Mouse (Mus musculus) midbrain, embryonic 10.5 days (tissue): ENCODE measurements around the gene 3110082I17Rik. TPM values are rescaled to one million over a fixed set of nuclear protein-coding genes. Genes with fewer than 3 reads are reported as not detected.

Experiments
- DNase-seq: peaks from one replicate; pipeline ENCODE4 v3.0.0-alpha.2; 2017; ENCODE audit warnings: low spot score
- H3K27ac ChIP-seq: fragments of 300-500 bp; sonication (generic); replicated peaks from 2 replicates; pipeline ENCODE4 v1.5.1; 2016; ENCODE audit warnings: mild to moderate bottlenecking
- H3K27me3 ChIP-seq: fragments of 300-500 bp; sonication (generic); 2 replicates; pipeline ENCODE4 v1.6.1; 2016; ENCODE audit warnings: low read depth, mild to moderate bottlenecking; ENCODE audit not compliant: poor library complexity, severe bottlenecking
- H3K36me3 ChIP-seq: fragments of 300-500 bp; sonication (generic); 2 replicates; pipeline ENCODE4 v1.6.1; 2016; ENCODE audit warnings: mild to moderate bottlenecking, moderate library complexity
- H3K4me1 ChIP-seq: fragments of 300-500 bp; sonication (generic); 2 replicates; pipeline ENCODE4 v1.6.1; 2016
- H3K4me3 ChIP-seq: fragments of 300-500 bp; sonication (generic); 2 replicates; pipeline ENCODE4 v1.5.1; 2016; ENCODE audit warnings: mild to moderate bottlenecking, moderate library complexity
- H3K9me3 ChIP-seq: fragments of 300-500 bp; sonication (generic); replicated peaks from 2 replicates; pipeline ENCODE4 v1.6.1; 2016; ENCODE audit warnings: mild to moderate bottlenecking
- WGBS: fragments of 180-500 bp; shearing (Covaris S2); methylation state at CpG from one replicate; pipeline ENCODE4 v1.1.7; 2016; 5-methylcytosine and 5-hydroxymethylcytosine counted together
- polyA plus RNA-seq: library from polyadenylated mRNA; unstranded; fragments of >200 nt; fragmentation: Nextera tagmentation; extraction: Ambion mirVana; gene quantifications from 2 replicates; pipeline ENCODE4 v1.2.1, GENCODE M21; 2016

The 3110082I17Rik gene
- polyA plus RNA-seq, 1 experiment from 2014 or later: 64.7 TPM

DNA sequence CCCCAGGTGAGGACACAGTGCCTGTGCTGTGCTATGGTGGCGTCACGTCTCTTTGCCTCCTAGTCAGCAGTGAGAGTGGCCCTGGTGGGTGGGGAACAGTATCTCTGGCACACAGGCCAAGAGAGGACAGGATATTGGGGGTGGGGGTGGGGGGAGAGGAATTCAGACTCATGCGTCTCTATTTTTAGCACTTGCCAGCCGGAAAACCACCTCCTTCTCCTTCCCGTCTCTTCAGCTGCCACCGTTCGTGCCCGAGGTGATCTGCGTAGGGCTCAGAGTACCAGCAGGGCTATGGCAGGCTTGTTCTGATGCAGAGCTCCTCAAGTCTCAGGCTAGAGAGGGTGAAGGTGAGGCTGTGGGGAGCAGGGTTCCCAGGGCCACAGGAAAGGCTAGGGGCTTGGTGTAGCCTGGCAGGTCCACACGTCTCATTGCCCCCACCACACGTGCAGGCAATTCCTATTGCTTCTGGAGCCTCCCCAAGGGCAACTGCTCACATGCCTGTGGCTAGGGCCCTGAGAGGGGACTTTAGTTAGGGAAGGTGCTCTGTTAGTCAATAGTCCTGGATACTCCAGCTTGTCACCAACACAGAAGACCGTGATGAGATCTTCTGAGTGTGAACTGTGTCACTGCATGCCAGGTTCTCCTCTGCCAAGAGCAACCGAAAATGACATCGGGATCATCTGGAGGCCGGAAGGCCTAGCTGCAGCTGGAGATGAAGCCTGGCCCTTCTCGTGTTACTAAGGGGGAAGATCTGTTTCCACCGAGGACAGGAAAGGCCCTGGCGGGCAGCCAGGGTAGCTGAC lies 82.7 kb downstream of the 3110082I17Rik start, which contains the start of gene Gpr146:
Gene Gpr146 (plus strand): TSS at position 230 of the 803 bp plus-strand sequence.
- 84% methylated on average over 18 of the region's 18 CpGs for WGBS
- H3K27me3 ChIP-seq: 0 out of 2 replicates have a peak, but pooled peaks cover 5% of the 10 kb centered on the region
- H3K27ac ChIP-seq: peak within 1 kb of the TSS; percentile 85; the same call in 1 of the 2 replicates
- H3K36me3 ChIP-seq: no peaks in the 10 kb centered on the region
- no peaks in the 10 kb centered on the region for H3K9me3 ChIP-seq
- no peak for DNase-seq
- no peak within 1 kb of the TSS for H3K4me3 ChIP-seq
- H3K4me1 ChIP-seq: peaks cover 54% of the 10 kb centered on the region

DNA sequence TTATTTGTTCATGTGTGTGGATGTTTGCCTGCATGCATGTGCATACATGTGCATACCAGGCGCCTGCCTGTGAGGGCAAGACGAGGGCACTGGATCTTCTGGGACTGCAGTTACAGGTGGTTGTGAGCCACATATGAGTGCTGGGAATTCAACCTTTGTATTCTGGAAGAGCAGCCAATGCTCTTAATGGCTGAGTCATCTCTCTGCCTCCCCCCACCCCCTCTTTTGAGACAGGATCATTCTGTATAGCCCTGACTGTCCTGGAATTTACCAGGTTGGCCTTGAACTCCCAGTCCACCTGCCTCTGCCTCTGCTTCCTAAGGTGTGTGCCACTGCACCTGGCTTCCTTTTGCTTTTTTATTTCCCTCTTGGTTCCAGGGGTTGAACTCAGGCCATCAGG lies 85.5 kb downstream of the 3110082I17Rik start:
- peaks cover 59% of the 10 kb centered on the region for H3K4me1 ChIP-seq
- no peaks in the 10 kb centered on the region for H3K27me3 ChIP-seq
- WGBS: 89% methylated on average over 2 of the region's 2 CpGs
- no peak for DNase-seq
- no peak overlapping the region for H3K4me3 ChIP-seq
- H3K9me3 ChIP-seq: no peaks in the 10 kb centered on the region
- H3K27ac ChIP-seq: no peak overlapping the region
- H3K36me3 ChIP-seq: no peaks in the 10 kb centered on the region

GRCm38 (mm10) chr5:139373889-139374444 lies 86.4 kb downstream of the 3110082I17Rik start:
- WGBS: 89% methylated on average over 6 of the region's 6 CpGs
- Histone ChIP-seq H3K27ac (no peak overlapping the region), H3K4me3 (no peak overlapping the region)

GRCm38 (mm10) chr5:139373126-139373525 lies 87.2 kb downstream of the 3110082I17Rik start:
- H3K36me3 ChIP-seq: no peaks in the 10 kb centered on the region
- no peak for DNase-seq
- H3K9me3 ChIP-seq: no peaks in the 10 kb centered on the region
- WGBS: 87% methylated on average over 3 of the region's 3 CpGs
- no peaks in the 10 kb centered on the region for H3K27me3 ChIP-seq
- H3K4me3 ChIP-seq: no peak overlapping the region
- H3K27ac ChIP-seq: no peak overlapping the region
- peaks cover 49% of the 10 kb centered on the region for H3K4me1 ChIP-seq

More at GRCm38 (mm10) chr5:139373889-139374444, 86.4 kb downstream of the 3110082I17Rik start:
- Histone ChIP-seq H3K36me3 (no peaks in the 10 kb centered on the region), H3K4me1 (peaks cover 55% of the 10 kb centered on the region), H3K9me3 (no peaks in the 10 kb centered on the region), H3K27me3 (no peaks in the 10 kb centered on the region)
- no peak for DNase-seq

- Histone ChIP-seq H3K4me3 (peak overlapping the region; percentile 76), H3K27ac (peak overlapping the region; percentile 95), H3K27me3 (no peaks in the 10 kb centered on the region), H3K36me3 (no peaks in the 10 kb centered on the region), H3K9me3 (no peaks in the 10 kb centered on the region), H3K4me1 (peaks cover 43% of the 10 kb centered on the region)
- WGBS: 2% methylated on average over 39 of the region's 39 CpGs
- DNase-seq: peak; percentile 91
Observed at GRCm38 (mm10) chr5:139371631-139372401, 88.5 kb downstream of the 3110082I17Rik start.

- DNase-seq: no peak
- Histone ChIP-seq H3K9me3 (no peaks in the 10 kb centered on the region), H3K27ac (peak overlapping the region; percentile 7; the same call in 1 of the 2 replicates), H3K4me1 (peaks cover 47% of the 10 kb centered on the region), H3K36me3 (no peaks in the 10 kb centered on the region), H3K27me3 (no peaks in the 10 kb centered on the region), H3K4me3 (peak overlapping the region; percentile 76; the same call in 1 of the 2 replicates)
- 59% methylated on average over 5 of the region's 5 CpGs for WGBS
Observed at GRCm38 (mm10) chr5:139371118-139371517, 89.2 kb downstream of the 3110082I17Rik start.

GRCm38 (mm10) chr5:139370336-139370735 lies 90.0 kb downstream of the 3110082I17Rik start:
- Histone ChIP-seq H3K36me3 (no peaks in the 10 kb centered on the region), H3K27me3 (no peaks in the 10 kb centered on the region), H3K4me1 (peaks cover 55% of the 10 kb centered on the region), H3K4me3 (no peak overlapping the region), H3K9me3 (no peaks in the 10 kb centered on the region), H3K27ac (peak overlapping the region; percentile 7; the same call in 1 of the 2 replicates)
- WGBS: 87% methylated on average over 6 of the region's 6 CpGs
- no peak for DNase-seq

GRCm38 (mm10) chr5:139368638-139369320 lies 91.5 kb downstream of the 3110082I17Rik start:
- Histone ChIP-seq H3K4me1 (peaks cover 62% of the 10 kb centered on the region), H3K27me3 (no peaks in the 10 kb centered on the region), H3K4me3 (no peak overlapping the region), H3K9me3 (no peaks in the 10 kb centered on the region), H3K36me3 (peaks cover 2% of the 10 kb centered on the region), H3K27ac (no peak overlapping the region)
- DNase-seq: no peak
- WGBS: 89% methylated on average over 11 of the region's 11 CpGs

DNA sequence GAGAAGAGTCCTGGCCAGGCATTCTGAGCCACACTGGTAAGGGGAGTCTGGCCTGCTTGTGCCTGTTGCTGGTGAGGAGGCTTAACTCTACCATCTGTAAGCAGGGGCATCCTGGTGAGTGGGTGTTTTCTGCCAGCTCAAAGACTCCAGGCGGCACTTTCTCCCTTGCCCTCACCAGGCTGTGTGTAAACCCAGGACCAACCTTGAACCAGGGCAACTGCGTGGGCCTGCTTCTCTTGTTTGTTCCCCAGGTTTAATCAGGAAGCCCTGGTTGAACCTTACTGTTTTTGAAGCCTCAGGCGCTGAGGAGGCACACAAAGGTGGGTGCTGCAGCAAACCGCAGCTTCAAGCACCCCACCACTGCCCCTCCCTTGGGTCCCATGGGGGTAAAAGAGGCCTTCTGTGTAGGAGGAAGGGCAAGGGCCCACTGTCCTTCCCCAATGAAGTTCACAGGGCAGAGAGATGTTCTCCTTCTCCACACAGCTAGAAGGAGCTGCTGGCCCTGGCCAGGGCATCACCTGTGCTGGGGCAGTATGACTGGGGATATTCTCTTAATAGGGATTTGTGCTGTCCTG lies 92.4 kb downstream of the 3110082I17Rik start:
- Histone ChIP-seq H3K27ac (no peak overlapping the region), H3K36me3 (peaks cover 7% of the 10 kb centered on the region), H3K27me3 (no peaks in the 10 kb centered on the region), H3K4me1 (peaks cover 59% of the 10 kb centered on the region), H3K9me3 (no peaks in the 10 kb centered on the region), H3K4me3 (no peak overlapping the region)
- no peak for DNase-seq
- WGBS: 90% methylated on average over 4 of the region's 4 CpGs

DNA sequence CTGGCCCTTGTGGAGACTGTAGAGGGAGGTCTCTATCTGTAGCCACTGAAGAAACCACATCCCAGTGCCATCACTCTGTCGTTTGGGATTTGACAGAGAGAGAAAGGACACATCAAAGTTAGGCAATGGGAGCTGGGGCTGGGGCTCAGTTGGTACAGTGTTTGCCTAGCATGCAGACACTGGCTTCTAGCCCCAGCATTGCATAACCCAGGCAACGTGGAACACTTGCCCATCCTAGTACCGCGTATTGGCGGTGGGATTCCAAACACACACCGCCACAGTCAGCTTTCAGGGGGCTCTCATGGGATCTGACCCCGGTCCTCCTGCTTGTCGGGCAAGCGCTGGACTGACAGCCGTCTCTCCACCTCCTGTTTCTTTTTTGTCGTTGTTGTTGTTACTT lies 93.8 kb downstream of the 3110082I17Rik start:
- peaks cover 44% of the 10 kb centered on the region for H3K4me1 ChIP-seq
- DNase-seq: no peak
- H3K4me3 ChIP-seq: no peak overlapping the region
- WGBS: 84% methylated on average over 11 of the region's 11 CpGs
- peaks cover 17% of the 10 kb centered on the region for H3K36me3 ChIP-seq
- H3K27ac ChIP-seq: no peak overlapping the region
- no peaks in the 10 kb centered on the region for H3K27me3 ChIP-seq
- H3K9me3 ChIP-seq: no peaks in the 10 kb centered on the region

DNA sequence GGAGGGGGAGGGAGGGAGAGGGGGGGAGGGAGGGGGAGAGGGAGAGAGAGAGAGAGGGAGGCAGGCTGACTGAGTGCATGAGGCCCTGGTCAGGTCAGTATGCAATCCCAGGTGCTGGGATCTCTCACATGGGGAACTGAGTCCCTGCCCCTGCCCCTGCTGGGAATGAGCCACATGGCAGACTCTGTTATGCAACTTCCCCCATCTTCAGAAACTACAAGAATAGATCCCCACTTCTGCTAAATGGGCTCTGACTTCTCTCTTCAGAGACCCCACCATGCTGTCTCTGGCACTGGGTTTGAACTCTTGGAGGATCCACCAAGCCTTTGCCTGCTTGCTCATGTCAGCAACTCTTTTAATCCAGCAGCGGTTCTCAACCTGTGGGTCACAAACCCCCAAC lies 94.5 kb downstream of the 3110082I17Rik start:
- no peaks in the 10 kb centered on the region for H3K9me3 ChIP-seq
- H3K4me1 ChIP-seq: peaks cover 38% of the 10 kb centered on the region
- no peak overlapping the region for H3K27ac ChIP-seq
- H3K36me3 ChIP-seq: peaks cover 17% of the 10 kb centered on the region
- no peak for DNase-seq
- no peak overlapping the region for H3K4me3 ChIP-seq
- 84% methylated on average over 1 of the region's 1 CpGs for WGBS
- no peaks in the 10 kb centered on the region for H3K27me3 ChIP-seq
